Mouse (Mus musculus): ENCODE results near the gene Tenm2.

DNA sequence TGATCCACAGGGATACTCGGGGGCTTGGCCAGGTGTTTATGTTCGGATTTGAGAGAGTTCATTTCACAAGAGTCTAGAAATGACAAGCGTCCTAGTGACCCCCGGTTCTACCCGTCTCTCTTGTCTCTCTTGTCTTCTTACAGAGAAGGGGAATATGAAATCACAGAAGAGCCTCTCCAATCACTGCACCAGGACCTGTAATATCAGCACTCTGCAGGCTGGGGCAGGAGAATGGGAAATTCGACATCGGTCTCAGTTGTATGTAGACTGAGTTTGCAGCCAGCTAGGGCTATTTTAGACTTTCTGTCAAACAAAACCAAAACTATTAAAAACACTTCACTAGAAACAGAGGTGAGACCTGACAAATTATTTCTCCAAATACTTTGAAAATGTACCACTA, 411.1 kb downstream of the Tenm2 start:
- no peak for TF ChIP-seq MYC (IDR thresholded peaks at IDR 0.05; ENCODE audit: low read depth, low read length)
- no peak for TF ChIP-seq ELF1 (IDR thresholded peaks at IDR 0.05; ENCODE audit: low read depth, low read length)
- TF ChIP-seq MAX (IDR thresholded peaks at IDR 0.05; ENCODE audit: low read length), result no peak
- no peak for TF ChIP-seq CTCF (IDR thresholded peaks at IDR 0.05 in 2 of 3, conservative IDR thresholded peaks at IDR 0.05 in 1 of 3; ENCODE audit: control insufficient read depth in 1 of 3, insufficient read depth in 1 of 3, low read depth in 2 of 3, low read length in 3 of 3, poor library complexity in 1 of 3, severe bottlenecking in 1 of 3)
- no peak for TF ChIP-seq EP300 (IDR thresholded peaks at IDR 0.05; ENCODE audit: low read depth in 1 of 2, low read length in 2 of 2)
- no peak for TF ChIP-seq GATA1 (IDR thresholded peaks at IDR 0.05; ENCODE audit: low read depth, low read length)
- TF ChIP-seq JUND (IDR thresholded peaks at IDR 0.05; ENCODE audit: low read depth, low read length), result no peak
- TF ChIP-seq HCFC1 (IDR thresholded peaks at IDR 0.05; ENCODE audit: low read depth, low read length), result no peak
- no peak for TF ChIP-seq USF1 (IDR thresholded peaks at IDR 0.05; ENCODE audit: low read depth, low read length)
- no peak for TF ChIP-seq MXI1 (IDR thresholded peaks at IDR 0.05; ENCODE audit: low read depth, low read length)
- no peak for TF ChIP-seq CHD1 (IDR thresholded peaks at IDR 0.05; ENCODE audit: low read depth, low read length)
- no peak for TF ChIP-seq MEF2A (IDR thresholded peaks at IDR 0.05; ENCODE audit: extremely low read depth, insufficient replicate concordance, low read depth, low read length, poor library complexity, severe bottlenecking)

Data from MEL (cell line).